Mouse (Mus musculus) lung, postnatal 25 days (tissue): Measurements from ENCODE around the gene Kank2.

Source experiments
- DNase-seq: peaks from one replicate; pipeline ENCODE4 v3.0.0; 2022; ENCODE audit warnings: low spot score

Gene Kank2

DNA sequence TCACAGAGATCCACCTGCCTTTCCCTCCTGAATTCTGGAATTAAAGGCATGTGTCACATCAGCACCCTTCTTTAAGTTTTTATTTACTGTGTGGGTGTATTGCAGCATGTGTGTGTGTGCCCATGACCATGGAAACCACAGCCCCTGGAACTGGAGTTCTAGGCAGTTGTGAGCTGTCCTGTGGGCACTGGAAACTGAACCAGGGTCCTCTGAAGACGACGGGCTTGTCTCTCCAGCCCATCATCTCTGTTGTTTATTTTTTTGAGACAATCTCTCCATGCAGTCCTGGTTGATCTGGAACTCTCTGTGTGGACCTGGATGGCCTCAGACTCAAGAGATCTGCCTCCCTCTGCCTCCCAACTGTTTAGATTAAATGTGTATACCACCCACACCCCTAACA, 81.5 kb downstream of the Kank2 start:
- DNase-seq = no peak
